Mouse (Mus musculus) neural tube, embryonic 13.5 days (tissue): ENCODE measurements at regions not wholly inside any gene's neighbourhood (a gene's known extent, or its start where the extent isn't known, plus 50 kb on each side); places are given as distances from the start of the nearest gene placed in this dataset.

Experiments
- ATAC-seq: fragments of 200-750 bp; cut with Nextera tagmentation; 2 replicates; pipeline ENCODE4 v1.8.0; 2017; ENCODE audit warnings: low read depth, mild to moderate bottlenecking, moderate TSS enrichment, moderate library complexity
- H3K27ac ChIP-seq: fragments of 300-500 bp; sonication (generic); replicated peaks from 2 replicates; pipeline ENCODE4 v1.5.1; 2015; ENCODE audit warnings: moderate library complexity, mild to moderate bottlenecking, inconsistent platforms
- H3K27me3 ChIP-seq: fragments of 300-500 bp; sonication (generic); 2 replicates; pipeline ENCODE4 v1.6.1; 2015; ENCODE audit warnings: mild to moderate bottlenecking, inconsistent platforms
- H3K36me3 ChIP-seq: fragments of 300-500 bp; sonication (generic); 2 replicates; pipeline ENCODE4 v1.6.1; 2015; ENCODE audit warnings: mild to moderate bottlenecking, inconsistent platforms
- H3K4me1 ChIP-seq: fragments of 300-500 bp; sonication (generic); replicated peaks from 2 replicates; pipeline ENCODE4 v1.6.1; 2015; ENCODE audit warnings: inconsistent platforms
- H3K4me2 ChIP-seq: fragments of 300-500 bp; sonication (generic); 2 replicates; pipeline ENCODE4 v1.6.1; 2015; ENCODE audit warnings: inconsistent platforms, mild to moderate bottlenecking, moderate library complexity
- H3K4me3 ChIP-seq: fragments of 300-500 bp; sonication (generic); 2 replicates; pipeline ENCODE4 v1.5.1; 2015; ENCODE audit warnings: mild to moderate bottlenecking, inconsistent platforms
- H3K9ac ChIP-seq: fragments of 300-500 bp; sonication (generic); 2 replicates; pipeline ENCODE4 v1.6.1; 2015; ENCODE audit warnings: moderate library complexity, mild to moderate bottlenecking, inconsistent platforms
- H3K9me3 ChIP-seq: fragments of 300-500 bp; sonication (generic); 2 replicates; pipeline ENCODE4 v1.6.1; 2016; ENCODE audit warnings: inconsistent platforms
- WGBS: fragments of 180-500 bp; shearing (Covaris S2); methylation state at CpG from one replicate; pipeline ENCODE4 v1.1.7; 2015; 5-methylcytosine and 5-hydroxymethylcytosine counted together

DNA sequence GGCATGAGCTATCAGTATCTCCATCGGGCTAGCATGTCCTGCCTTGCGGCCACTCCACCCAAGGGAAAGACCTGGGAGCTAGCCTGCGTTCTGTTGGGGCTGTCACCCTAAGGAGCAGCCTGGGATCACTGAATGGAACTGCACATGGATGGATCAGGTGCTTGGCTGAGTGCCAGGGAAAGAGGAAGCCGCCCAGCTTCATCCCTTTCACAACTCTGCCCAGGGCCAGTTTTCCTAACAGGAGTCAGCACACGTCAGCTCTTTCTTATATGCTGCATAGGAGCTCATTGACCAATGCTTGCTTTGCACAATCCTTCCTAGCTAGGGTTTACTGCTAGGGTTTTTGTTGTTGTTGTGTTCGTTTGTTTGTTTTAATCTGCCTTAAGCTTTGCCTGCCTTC, 134.3 kb upstream of the Mylip start:
- Histone ChIP-seq H3K27me3 (no peaks in the 10 kb centered on the region), H3K4me1 (peaks cover 8% of the 10 kb centered on the region), H3K9me3 (no peaks in the 10 kb centered on the region), H3K4me2 (no peak overlapping the region), H3K9ac (no peak overlapping the region), H3K36me3 (no peaks in the 10 kb centered on the region), H3K27ac (no peak overlapping the region), H3K4me3 (no peak overlapping the region)
- ATAC-seq = no peak
- WGBS = 60% methylated on average over 6 of the region's 6 CpGs

DNA sequence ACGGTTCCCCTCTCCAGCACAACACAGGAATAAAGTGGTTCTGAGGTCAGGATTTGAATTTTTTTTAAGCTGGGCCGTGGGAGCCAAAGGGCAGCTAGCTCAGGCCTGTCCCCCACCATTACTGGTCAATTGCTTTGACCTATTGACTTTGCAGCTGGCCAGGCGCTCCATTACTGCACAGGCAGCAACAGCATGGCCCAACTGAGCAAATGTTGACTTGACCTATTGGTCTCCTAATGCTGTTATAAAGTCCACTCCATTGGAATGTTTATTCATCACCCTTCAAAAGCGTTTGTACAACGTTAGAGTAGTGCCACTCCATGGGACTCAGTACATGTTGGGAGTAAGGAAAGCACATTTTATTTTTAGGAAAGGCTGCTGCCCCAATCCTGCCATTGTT, 127.5 kb upstream of the Mylip start:
- H3K4me1 ChIP-seq = 0 out of 2 replicates have a peak, but pooled peaks cover 6% of the 10 kb centered on the region
- H3K4me2 ChIP-seq = no peak overlapping the region
- H3K27ac ChIP-seq = no peak overlapping the region
- H3K36me3 ChIP-seq = no peaks in the 10 kb centered on the region
- H3K27me3 ChIP-seq = no peaks in the 10 kb centered on the region
- no peak overlapping the region for H3K9ac ChIP-seq
- ATAC-seq = no peak
- H3K9me3 ChIP-seq = no peaks in the 10 kb centered on the region
- H3K4me3 ChIP-seq = no peak overlapping the region
- WGBS = 22% methylated on average over 5 of the region's 5 CpGs

DNA sequence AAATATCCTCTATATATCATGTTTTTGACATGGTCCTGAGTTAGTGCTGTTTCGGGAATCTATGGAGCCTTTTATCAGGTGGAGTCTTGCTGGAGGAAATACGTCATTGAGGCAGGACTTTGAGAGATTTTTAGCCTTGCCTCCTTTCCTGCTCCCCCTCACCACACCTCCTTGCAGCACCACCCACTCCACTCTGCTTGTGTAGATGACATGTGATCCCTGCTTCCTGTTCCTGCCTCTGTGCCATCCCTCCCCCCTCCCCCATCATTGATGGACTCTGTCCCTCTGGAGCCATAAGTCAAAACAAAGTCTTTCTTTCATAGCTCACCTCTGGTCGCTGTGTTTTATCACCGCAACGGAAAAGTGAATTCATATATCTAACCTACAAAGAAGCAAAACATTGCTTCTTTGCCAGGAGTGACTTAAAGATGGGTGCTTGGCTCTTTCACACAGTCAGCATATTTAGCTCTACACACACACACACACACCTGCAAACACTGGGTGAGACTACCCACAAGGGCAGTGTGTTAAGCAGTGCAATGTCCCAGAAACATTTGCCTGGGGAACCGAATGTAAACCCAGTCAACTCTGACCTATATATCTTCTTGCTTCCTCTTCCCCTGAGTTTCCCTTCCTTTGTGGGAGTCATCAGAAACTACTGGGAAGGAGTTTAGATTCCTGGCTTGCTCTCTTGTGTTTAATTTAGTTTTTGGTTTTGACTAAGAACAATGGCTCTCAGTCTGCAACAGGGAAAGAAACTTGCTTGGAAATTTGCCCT, 123.1 kb upstream of the Mylip start:
- Histone ChIP-seq H3K9me3 (no peaks in the 10 kb centered on the region), H3K4me1 (peaks cover 14% of the 10 kb centered on the region; the same call in 1 of the 2 replicates), H3K27me3 (no peaks in the 10 kb centered on the region), H3K36me3 (no peaks in the 10 kb centered on the region), H3K4me2 (no peak overlapping the region), H3K27ac (no peak overlapping the region), H3K4me3 (no peak overlapping the region), H3K9ac (no peak overlapping the region)
- no peak for ATAC-seq
- WGBS = 77% methylated on average over 6 of the region's 6 CpGs

DNA sequence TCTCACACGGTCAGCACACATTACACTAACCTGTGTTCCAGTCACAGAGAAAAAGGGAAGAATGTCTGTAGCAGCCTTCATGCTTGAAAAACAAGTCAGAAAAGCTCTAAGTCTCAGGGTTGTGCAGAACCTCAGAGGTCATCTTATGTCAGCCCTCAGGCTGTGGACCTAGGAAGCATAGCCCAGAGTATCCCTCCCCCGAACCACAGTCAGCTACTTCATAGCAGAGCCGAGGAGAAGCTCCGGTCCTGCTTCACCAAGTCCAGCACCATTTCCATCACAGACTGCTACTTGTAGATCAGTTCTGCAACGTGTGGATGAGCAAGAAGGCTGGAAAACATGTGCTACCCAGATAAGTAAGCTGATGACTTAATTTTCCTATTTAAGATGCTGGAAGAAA, 122.1 kb upstream of the Mylip start:
- H3K9ac ChIP-seq = no peak overlapping the region
- no peak overlapping the region for H3K4me3 ChIP-seq
- no peaks in the 10 kb centered on the region for H3K36me3 ChIP-seq
- H3K9me3 ChIP-seq = no peaks in the 10 kb centered on the region
- H3K27ac ChIP-seq = no peak overlapping the region
- no peaks in the 10 kb centered on the region for H3K27me3 ChIP-seq
- no peak for ATAC-seq
- H3K4me2 ChIP-seq = no peak overlapping the region
- peaks cover 14% of the 10 kb centered on the region; the same call in 1 of the 2 replicates for H3K4me1 ChIP-seq
- 78% methylated on average over 5 of the region's 5 CpGs for WGBS

DNA sequence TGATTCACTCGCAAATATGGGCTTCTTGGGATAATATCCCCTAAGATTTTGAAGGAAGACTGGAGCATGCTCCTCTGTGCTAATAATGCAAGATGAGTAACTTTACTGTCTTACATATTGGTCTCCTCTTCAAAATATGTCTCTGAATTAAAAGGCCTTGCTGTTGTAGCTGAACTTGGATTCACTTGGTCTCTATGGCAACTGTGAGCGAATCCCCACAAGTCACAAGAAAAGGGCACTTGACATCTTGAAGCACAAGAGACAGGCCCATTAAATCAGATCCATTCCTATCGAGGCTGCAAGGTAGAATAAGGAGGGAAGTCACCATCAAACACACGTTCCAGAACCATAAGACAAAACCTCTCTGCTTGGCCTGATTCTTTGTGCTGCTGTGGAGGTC, 121.6 kb upstream of the Mylip start:
- ATAC-seq = no peak
- Histone ChIP-seq H3K27ac (no peak overlapping the region), H3K4me2 (no peak overlapping the region), H3K27me3 (no peaks in the 10 kb centered on the region), H3K4me1 (peaks cover 14% of the 10 kb centered on the region; the same call in 1 of the 2 replicates), H3K36me3 (no peaks in the 10 kb centered on the region), H3K4me3 (no peak overlapping the region), H3K9ac (no peak overlapping the region), H3K9me3 (no peaks in the 10 kb centered on the region)
- 44% methylated on average over 4 of the region's 4 CpGs for WGBS

DNA sequence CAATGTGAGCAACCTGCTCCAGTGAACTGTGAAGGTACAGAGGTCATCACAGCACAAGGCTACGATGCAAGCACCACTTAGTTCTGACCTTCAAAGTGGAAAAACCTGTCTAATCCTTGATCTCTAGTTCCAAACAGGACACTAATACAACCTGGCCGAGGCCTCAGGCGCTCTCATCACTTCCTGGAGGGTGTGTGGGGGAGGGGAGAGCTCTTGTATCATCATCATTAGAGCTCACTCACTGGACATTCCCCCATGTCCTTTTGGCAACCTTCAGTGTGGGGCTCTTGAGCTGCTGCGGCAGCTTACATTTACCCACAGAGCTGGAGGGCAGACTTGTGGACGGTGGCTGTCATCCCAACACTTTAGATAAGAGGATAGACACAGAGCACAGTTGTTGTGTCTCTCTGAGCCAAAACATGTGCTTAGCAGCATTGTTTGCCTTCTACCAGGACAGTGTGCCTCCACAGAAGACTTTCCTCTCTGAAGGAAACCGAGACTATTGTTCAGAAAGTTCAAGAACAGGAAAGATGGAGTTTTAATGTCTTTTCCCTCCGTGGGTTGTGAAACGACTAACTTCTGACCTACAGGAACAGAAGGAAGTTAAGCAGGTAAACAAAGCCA, 115.2 kb upstream of the Mylip start:
- H3K9me3 ChIP-seq = no peaks in the 10 kb centered on the region
- no peak overlapping the region for H3K9ac ChIP-seq
- H3K4me2 ChIP-seq = no peak overlapping the region
- no peak for ATAC-seq
- no peak overlapping the region for H3K27ac ChIP-seq
- no peaks in the 10 kb centered on the region for H3K4me1 ChIP-seq
- H3K36me3 ChIP-seq = no peaks in the 10 kb centered on the region
- 83% methylated on average over 8 of the region's 8 CpGs for WGBS
- H3K27me3 ChIP-seq = no peaks in the 10 kb centered on the region
- no peak overlapping the region for H3K4me3 ChIP-seq

DNA sequence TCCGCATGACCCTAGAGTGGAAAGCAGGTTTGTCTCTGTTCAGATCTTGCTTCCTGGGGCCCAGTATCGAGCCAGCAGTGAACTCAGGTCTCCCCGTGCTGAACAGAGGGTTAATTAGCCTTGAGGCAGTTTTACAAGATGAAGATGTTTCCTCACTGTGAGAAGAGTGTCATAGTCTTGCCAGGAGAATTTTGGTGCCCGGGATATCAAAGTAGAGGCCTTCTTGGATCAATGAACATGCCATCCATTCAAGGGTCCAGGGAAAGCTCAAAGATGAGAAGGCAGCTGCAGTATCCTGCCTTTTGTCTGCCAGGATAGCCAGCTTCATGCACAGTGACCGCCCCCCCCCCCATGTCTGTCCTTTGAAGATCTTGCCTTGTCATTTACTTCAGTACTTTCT, 114.2 kb upstream of the Mylip start:
- Histone ChIP-seq H3K4me3 (no peak overlapping the region), H3K27ac (no peak overlapping the region), H3K9ac (no peak overlapping the region), H3K36me3 (no peaks in the 10 kb centered on the region), H3K4me2 (no peak overlapping the region), H3K27me3 (no peaks in the 10 kb centered on the region), H3K9me3 (no peaks in the 10 kb centered on the region), H3K4me1 (no peaks in the 10 kb centered on the region)
- no peak for ATAC-seq
- WGBS = 77% methylated on average over 5 of the region's 5 CpGs

- no peaks in the 10 kb centered on the region for H3K36me3 ChIP-seq
- 81% methylated on average over 7 of the region's 7 CpGs for WGBS
- ATAC-seq = no peak
- no peak overlapping the region for H3K4me3 ChIP-seq
- H3K9ac ChIP-seq = no peak overlapping the region
- H3K9me3 ChIP-seq = no peaks in the 10 kb centered on the region
- no peaks in the 10 kb centered on the region for H3K4me1 ChIP-seq
- no peak overlapping the region for H3K4me2 ChIP-seq
- no peak overlapping the region for H3K27ac ChIP-seq
- H3K27me3 ChIP-seq = no peaks in the 10 kb centered on the region
Measured at GRCm38 (mm10) chr13:45277842-45278416, 111.6 kb upstream of the Mylip start.

GRCm38 (mm10) chr13:45281106-45281505, 108.4 kb upstream of the Mylip start:
- 81% methylated on average over 8 of the region's 8 CpGs for WGBS
- ATAC-seq = no peak

DNA sequence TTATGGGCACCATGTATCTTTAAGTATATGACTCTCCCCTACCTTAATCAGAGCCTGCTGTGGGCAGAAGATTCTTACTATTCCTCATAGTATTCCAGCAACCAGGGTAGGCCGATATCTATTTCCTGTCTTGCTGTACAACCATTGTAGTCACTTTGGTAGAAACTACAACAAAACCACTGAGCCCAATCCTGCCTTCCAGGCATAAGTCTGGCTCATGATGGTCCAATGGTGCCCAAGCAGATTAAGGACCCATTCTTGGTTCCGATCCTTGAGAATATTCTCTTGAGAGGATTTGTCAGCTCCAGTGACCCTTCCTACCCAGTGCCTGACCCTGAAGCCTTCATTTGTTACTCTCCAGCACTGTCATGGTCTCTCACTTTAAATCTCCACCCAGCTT, 102.9 kb upstream of the Mylip start:
- H3K9me3 ChIP-seq = no peaks in the 10 kb centered on the region
- no peak overlapping the region for H3K9ac ChIP-seq
- 0 out of 2 replicates have a peak, but pooled peaks cover 4% of the 10 kb centered on the region for H3K4me1 ChIP-seq
- WGBS = 93% methylated on average over 2 of the region's 2 CpGs
- no peaks in the 10 kb centered on the region for H3K27me3 ChIP-seq
- no peak overlapping the region for H3K27ac ChIP-seq
- H3K36me3 ChIP-seq = no peaks in the 10 kb centered on the region
- no peak overlapping the region for H3K4me3 ChIP-seq
- no peak for ATAC-seq
- H3K4me2 ChIP-seq = no peak overlapping the region

More at GRCm38 (mm10) chr13:45281106-45281505, 108.4 kb upstream of the Mylip start:
- no peaks in the 10 kb centered on the region for H3K9me3 ChIP-seq
- no peak overlapping the region for H3K27ac ChIP-seq
- H3K4me3 ChIP-seq = no peak overlapping the region
- H3K27me3 ChIP-seq = no peaks in the 10 kb centered on the region
- no peaks in the 10 kb centered on the region for H3K4me1 ChIP-seq
- H3K36me3 ChIP-seq = no peaks in the 10 kb centered on the region
- no peak overlapping the region for H3K9ac ChIP-seq
- H3K4me2 ChIP-seq = no peak overlapping the region

- H3K9ac ChIP-seq = no peak overlapping the region
- no peak overlapping the region for H3K27ac ChIP-seq
- H3K27me3 ChIP-seq = no peaks in the 10 kb centered on the region
- 0 out of 2 replicates have a peak, but pooled peaks cover 4% of the 10 kb centered on the region for H3K4me1 ChIP-seq
- no peak for ATAC-seq
- H3K4me3 ChIP-seq = no peak overlapping the region
- no peak overlapping the region for H3K4me2 ChIP-seq
- H3K9me3 ChIP-seq = no peaks in the 10 kb centered on the region
- 92% methylated on average over 4 of the region's 4 CpGs for WGBS
- H3K36me3 ChIP-seq = no peaks in the 10 kb centered on the region
Measured at GRCm38 (mm10) chr13:45287217-45287616, 102.3 kb upstream of the Mylip start.

GRCm38 (mm10) chr13:45289976-45290375, 99.6 kb upstream of the Mylip start:
- H3K27ac ChIP-seq = no peak overlapping the region
- no peak for ATAC-seq
- H3K9ac ChIP-seq = no peak overlapping the region
- 0 out of 2 replicates have a peak, but pooled peaks cover 4% of the 10 kb centered on the region for H3K4me1 ChIP-seq
- no peaks in the 10 kb centered on the region for H3K27me3 ChIP-seq
- H3K36me3 ChIP-seq = no peaks in the 10 kb centered on the region
- 61% methylated on average over 11 of the region's 11 CpGs for WGBS
- no peak overlapping the region for H3K4me3 ChIP-seq
- no peak overlapping the region for H3K4me2 ChIP-seq
- H3K9me3 ChIP-seq = no peaks in the 10 kb centered on the region
